Mouse (Mus musculus) myocyte (in vitro differentiated cells): ENCODE data around the gene Smc6.

Experiments
- MYOG ChIP-seq, 3 experiments: IDR thresholded peaks; one replicate each; pipeline ENCODE4 v1.6.1; 2011; ENCODE audit warnings: control low read depth in 2 of 3, low read depth in 2 of 3, mild to moderate bottlenecking in 2 of 3; ENCODE audit not compliant: insufficient read length in 2 of 3, control insufficient read depth in 1 of 3, insufficient read depth in 1 of 3
- POLR2A ChIP-seq: IDR thresholded peaks from one replicate; pipeline ENCODE4 v1.6.1; 2011; ENCODE audit warnings: low read depth, mild to moderate bottlenecking, control low read depth, moderate library complexity; ENCODE audit not compliant: insufficient read length
- REST ChIP-seq: IDR thresholded peaks from one replicate; pipeline ENCODE4 v1.6.1; 2011; ENCODE audit warnings: mild to moderate bottlenecking, control low read depth, moderate library complexity; ENCODE audit not compliant: insufficient read depth, insufficient read length
- TCF12 ChIP-seq: IDR thresholded peaks from one replicate; pipeline ENCODE4 v1.6.1; 2011; ENCODE audit warnings: mild to moderate bottlenecking, control low read depth; ENCODE audit not compliant: poor library complexity, insufficient read depth, severe bottlenecking

DNA sequence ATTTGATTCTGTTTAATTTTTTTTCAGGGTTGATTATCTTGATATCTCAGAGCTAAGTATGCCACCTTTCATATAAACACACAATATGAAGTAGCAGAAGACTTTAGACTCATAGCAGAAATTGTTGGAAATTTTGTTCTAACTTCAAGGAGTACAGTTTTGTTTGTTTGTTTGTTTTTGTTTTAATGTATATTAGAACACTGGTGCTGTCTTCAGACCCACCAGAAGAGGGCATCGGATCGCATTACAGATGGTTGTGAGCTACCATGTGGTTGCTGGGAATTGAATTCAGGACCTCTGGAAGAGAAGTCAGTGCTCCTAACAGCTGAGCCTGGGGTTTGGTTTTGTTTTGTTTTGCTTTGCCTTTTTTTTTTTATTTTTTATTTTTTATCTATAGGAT, 20.7 kb downstream of the Smc6 start:
- no peak for TF ChIP-seq MYOG (IDR thresholded peaks at IDR 0.05; ENCODE audit: control insufficient read depth in 1 of 3, insufficient read depth in 1 of 3, insufficient read length in 2 of 3, low read depth in 2 of 3)
- no peak for TF ChIP-seq POLR2A
- no peak for TF ChIP-seq REST
- TF ChIP-seq TCF12: no peak
